Mouse (Mus musculus): ENCODE data around the gene Ascc1. TPM values are rescaled to one million over a fixed set of nuclear protein-coding genes. Genes with fewer than 3 reads are reported as not detected.
"Not testable (repeated sequence)": the region's sequence is repeated elsewhere in the genome, so short reads cannot be mapped to it uniquely, and the experiment has no call there.

The Ascc1 gene
- polyA plus RNA-seq, 2 experiments: 10.7 to 16.8 TPM

DNA sequence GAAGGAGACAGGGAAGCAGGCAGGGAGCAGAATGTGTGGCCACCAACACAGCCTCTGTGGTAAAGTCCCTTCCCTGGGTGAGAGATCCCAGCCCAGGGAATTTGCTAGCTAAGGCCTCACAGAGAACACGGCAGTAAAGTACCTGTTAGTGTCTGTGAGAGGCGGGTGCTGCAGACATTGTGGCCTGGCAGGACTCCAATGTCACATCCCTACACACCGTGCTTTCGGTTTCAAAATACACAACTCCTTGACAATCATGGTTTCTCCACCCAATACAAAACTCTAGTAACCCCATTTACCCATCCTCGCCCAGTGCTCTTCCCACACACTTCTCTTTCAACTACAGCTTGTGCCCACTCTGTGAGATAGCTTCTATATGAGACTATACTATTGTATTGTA, 136.1 kb downstream of the Ascc1 start:
- no peak for DNase-seq (ENCODE audit: low read depth in 3 of 3, low spot score in 3 of 3)
- H3K9ac ChIP-seq (replicated peaks): no peak overlapping the region
- no peaks in the 10 kb centered on the region for H3K4me1 ChIP-seq (replicated peaks; ENCODE audit: control insufficient read depth in 2 of 2, insufficient read depth in 2 of 2, low read length in 1 of 2)
- H3K27me3 ChIP-seq (ENCODE audit: control insufficient read depth, insufficient read depth, low read length): no peaks in the 10 kb centered on the region
- 67% methylated on average over 5 of the region's 5 CpGs for WGBS (ENCODE audit: insufficient replicate concordance)
- no peaks in the 10 kb centered on the region for H3K36me3 ChIP-seq (replicated peaks; ENCODE audit: control insufficient read depth, insufficient read depth, low read depth)
- H3K4me3 ChIP-seq (ENCODE audit: insufficient read depth in 1 of 2, low read depth in 2 of 2, low read length in 2 of 2): no peak overlapping the region
- H3K4me2 ChIP-seq (ENCODE audit: low read depth): no peak overlapping the region
- no peak for ATAC-seq (ENCODE audit: insufficient read depth)
- no peak overlapping the region for H3K27ac ChIP-seq
- TF ChIP-seq CTCF (IDR thresholded peaks at IDR 0.05; ENCODE audit: low read depth): no peak
- no peak for TF ChIP-seq EP300 (IDR thresholded peaks at IDR 0.05; ENCODE audit: low read depth)
- no peaks in the 10 kb centered on the region for H3K9me3 ChIP-seq (ENCODE audit: control insufficient read depth, low read length)

DNA sequence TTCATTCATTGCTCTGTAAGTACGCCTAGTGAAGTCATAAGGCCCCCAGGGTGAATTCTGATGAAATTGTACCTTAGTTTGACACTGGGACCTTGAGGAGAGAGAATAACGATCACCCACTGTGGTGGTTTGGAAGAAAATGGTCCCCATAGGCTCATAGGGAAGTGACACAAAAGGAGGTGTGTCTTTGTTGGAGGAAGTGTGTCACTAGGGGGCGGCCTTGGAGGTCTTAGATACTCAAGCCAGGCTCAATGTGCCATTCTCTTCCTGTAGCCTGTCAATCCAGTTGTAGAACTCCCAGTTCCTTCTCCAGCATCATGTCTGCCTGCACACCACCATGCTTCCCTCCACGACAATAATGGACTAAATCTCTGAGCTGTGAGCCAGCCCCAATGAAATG, 138.1 kb downstream of the Ascc1 start:
- no peak for TF ChIP-seq EP300 (IDR thresholded peaks at IDR 0.05; ENCODE audit: low read depth)
- H3K4me3 ChIP-seq (ENCODE audit: insufficient read depth in 1 of 2, low read depth in 2 of 2, low read length in 2 of 2): no peak overlapping the region

DNA sequence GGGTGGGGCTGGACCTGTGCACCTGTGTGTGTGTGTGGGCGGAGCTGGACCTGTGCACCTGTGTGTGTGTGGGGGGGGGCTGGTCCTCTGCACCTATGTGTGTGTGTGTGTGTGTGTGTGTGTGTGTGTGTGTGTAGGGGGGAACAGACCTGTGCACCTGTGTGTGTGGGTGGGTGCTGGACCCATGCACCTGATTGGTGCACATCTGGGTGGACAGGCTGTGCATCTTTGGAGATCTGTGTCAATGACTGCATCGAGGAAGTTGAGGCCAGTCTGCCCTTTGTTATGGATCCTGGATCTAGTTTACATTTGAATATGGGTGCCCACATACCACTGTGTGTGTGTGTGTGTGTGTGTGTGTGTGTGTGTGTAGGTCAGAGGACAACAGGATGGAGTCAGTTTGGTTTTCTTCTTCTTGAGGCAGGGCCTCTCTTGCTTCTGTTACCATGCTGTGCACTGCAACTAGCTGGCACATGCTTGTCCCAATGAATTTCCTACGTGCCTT, 139.1 kb downstream of the Ascc1 start:
- DNase-seq (ENCODE audit: low read depth in 3 of 3, low spot score in 3 of 3) (no peak), ATAC-seq (ENCODE audit: insufficient read depth) (no peak)
- no peak for TF ChIP-seq EP300 (IDR thresholded peaks at IDR 0.05; ENCODE audit: low read depth)
- no peak overlapping the region for H3K27ac ChIP-seq
- H3K27me3 ChIP-seq (ENCODE audit: control insufficient read depth, insufficient read depth, low read length): no peaks in the 10 kb centered on the region
- 70% methylated on average over 3 of the region's 3 CpGs for WGBS (ENCODE audit: insufficient replicate concordance)
- no peaks in the 10 kb centered on the region for H3K9me3 ChIP-seq (ENCODE audit: control insufficient read depth, low read length)
- H3K4me3 ChIP-seq (ENCODE audit: insufficient read depth in 1 of 2, low read depth in 2 of 2, low read length in 2 of 2): no peak overlapping the region
- H3K36me3 ChIP-seq (replicated peaks; ENCODE audit: control insufficient read depth, insufficient read depth, low read depth): no peaks in the 10 kb centered on the region
- H3K9ac ChIP-seq (replicated peaks): no peak overlapping the region
- no peaks in the 10 kb centered on the region for H3K4me1 ChIP-seq (replicated peaks; ENCODE audit: control insufficient read depth in 2 of 2, insufficient read depth in 2 of 2, low read length in 1 of 2)
- H3K4me2 ChIP-seq (ENCODE audit: low read depth): no peak overlapping the region

More for the DNA sequence above, 138.1 kb downstream of the Ascc1 start:
- H3K4me1 ChIP-seq (replicated peaks; ENCODE audit: control insufficient read depth in 2 of 2, insufficient read depth in 2 of 2, low read length in 1 of 2): no peaks in the 10 kb centered on the region
- H3K36me3 ChIP-seq (replicated peaks; ENCODE audit: control insufficient read depth, insufficient read depth, low read depth): no peaks in the 10 kb centered on the region
- no peak overlapping the region for H3K4me2 ChIP-seq (ENCODE audit: low read depth)
- H3K9me3 ChIP-seq (ENCODE audit: control insufficient read depth, low read length): no peaks in the 10 kb centered on the region
- WGBS (ENCODE audit: insufficient replicate concordance): 69% methylated on average over 4 of the region's 4 CpGs
- H3K9ac ChIP-seq (replicated peaks): no peak overlapping the region
- ATAC-seq (ENCODE audit: insufficient read depth) (no peak), DNase-seq (ENCODE audit: low read depth in 3 of 3, low spot score in 3 of 3) (no peak)
- no peaks in the 10 kb centered on the region for H3K27me3 ChIP-seq (ENCODE audit: control insufficient read depth, insufficient read depth, low read length)
- no peak overlapping the region for H3K27ac ChIP-seq

DNA sequence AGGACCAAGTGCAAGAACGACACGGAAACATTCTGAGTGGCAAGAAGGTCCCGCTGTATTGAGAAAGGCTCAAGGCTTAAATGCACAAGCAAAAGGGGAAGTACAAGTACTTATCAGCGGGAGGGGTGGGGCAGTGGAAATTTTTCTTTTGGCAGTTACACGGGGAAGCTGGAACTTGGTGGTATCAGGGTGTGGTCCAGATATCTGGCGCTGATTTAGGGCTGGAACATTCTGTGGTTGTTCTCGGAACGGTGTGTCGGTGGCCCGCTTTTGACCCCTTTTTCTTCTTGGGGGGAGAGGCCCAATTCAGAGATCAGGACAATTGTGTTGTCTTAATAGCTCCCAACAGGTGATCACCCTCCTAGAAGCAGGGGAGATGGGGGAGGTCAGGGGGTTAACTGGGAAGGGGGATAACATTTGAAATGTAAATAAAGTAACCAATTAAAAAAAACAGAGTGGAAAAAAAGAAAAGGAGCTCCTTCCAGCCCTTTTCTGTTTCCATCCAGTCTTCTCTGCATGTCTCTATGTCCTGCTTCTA, 145.0 kb downstream of the Ascc1 start:
- not testable (repeated sequence) for H3K4me3 ChIP-seq (ENCODE audit: insufficient read depth in 1 of 2, low read depth in 2 of 2, low read length in 2 of 2); ATAC-seq (ENCODE audit: insufficient read depth); H3K27me3 ChIP-seq (ENCODE audit: control insufficient read depth, insufficient read depth, low read length); H3K4me1 ChIP-seq (replicated peaks; ENCODE audit: control insufficient read depth in 2 of 2, insufficient read depth in 2 of 2, low read length in 1 of 2); H3K36me3 ChIP-seq (replicated peaks; ENCODE audit: control insufficient read depth, insufficient read depth, low read depth); H3K9ac ChIP-seq (replicated peaks); H3K9me3 ChIP-seq (ENCODE audit: control insufficient read depth, low read length); DNase-seq (ENCODE audit: low read depth in 3 of 3, low spot score in 3 of 3); H3K27ac ChIP-seq; H3K4me2 ChIP-seq (ENCODE audit: low read depth)
- 59% methylated on average over 10 of the region's 10 CpGs for WGBS (ENCODE audit: insufficient replicate concordance)

DNA sequence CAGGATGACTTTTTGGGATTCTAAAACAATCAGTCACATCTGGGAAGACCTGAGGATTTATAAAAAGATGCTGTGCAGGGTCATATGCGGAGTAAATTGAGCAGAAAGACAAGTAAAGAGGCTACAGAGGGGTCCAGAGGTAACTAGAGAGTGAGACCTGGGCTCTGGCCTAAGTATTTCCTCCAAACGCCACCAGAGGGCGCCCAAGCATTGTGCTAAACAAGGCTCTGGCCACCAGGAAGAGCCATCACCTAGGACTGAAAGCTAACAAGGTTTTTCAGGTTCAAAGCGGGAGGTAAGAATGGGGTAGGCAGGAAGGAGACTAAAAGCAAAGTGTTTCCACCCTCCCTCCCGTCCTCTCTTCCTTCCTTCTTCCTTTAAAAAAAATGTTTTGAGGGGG, 145.5 kb downstream of the Ascc1 start:
- no peaks in the 10 kb centered on the region; a peak in 1 of 4 replicates for H3K4me1 ChIP-seq (replicated peaks; ENCODE audit: control insufficient read depth in 2 of 2, insufficient read depth in 2 of 2, low read length in 1 of 2)
- no peaks in the 10 kb centered on the region for H3K9me3 ChIP-seq (ENCODE audit: control insufficient read depth, low read length)
- ATAC-seq (ENCODE audit: insufficient read depth) (no peak), DNase-seq (ENCODE audit: low read depth in 3 of 3, low spot score in 3 of 3) (peak; percentile 37 to 51 (median 43))
- H3K4me2 ChIP-seq (ENCODE audit: low read depth): no peak overlapping the region
- no peaks in the 10 kb centered on the region for H3K36me3 ChIP-seq (replicated peaks; ENCODE audit: control insufficient read depth, insufficient read depth, low read depth)
- 3% methylated on average over 5 of the region's 5 CpGs for WGBS (ENCODE audit: insufficient replicate concordance)
- no peak overlapping the region for H3K9ac ChIP-seq (replicated peaks)
- no peak for TF ChIP-seq EP300 (IDR thresholded peaks at IDR 0.05; ENCODE audit: low read depth)
- TF ChIP-seq CTCF (IDR thresholded peaks at IDR 0.05; ENCODE audit: low read depth): peak; percentile 93
- no peak overlapping the region for H3K4me3 ChIP-seq (ENCODE audit: insufficient read depth in 1 of 2, low read depth in 2 of 2, low read length in 2 of 2)
- no peak overlapping the region for H3K27ac ChIP-seq
- H3K27me3 ChIP-seq (ENCODE audit: control insufficient read depth, insufficient read depth, low read length): no peaks in the 10 kb centered on the region

Small RNAs within 50 kb of the gene (microRNA-seq; reads per million reads assigned to microRNA genes)
- not detected for gene Mir6906

Other genes with a start within 250 kb of the Ascc1 start
- gene Dnajb12, start 123.2 kb upstream of the Ascc1 start, polyA plus RNA-seq (2012; rRNA removed): 9.5 and 12.4 TPM in 2 replicates
- gene Dnajb12, start 123.2 kb upstream of the Ascc1 start, polyA plus RNA-seq (2014; fragmentation: Nextera tagmentation; extraction: Ambion mirVana): 12.0 and 15.6 TPM in 2 replicates
- gene Ddit4, start 51.0 kb upstream of the Ascc1 start, polyA plus RNA-seq (2012; rRNA removed): 2.5 and 3.3 TPM in 2 replicates
- 0.20 and 0.39 TPM in 2 replicates for gene Ddit4, start 51.0 kb upstream of the Ascc1 start, polyA plus RNA-seq (2014; fragmentation: Nextera tagmentation; extraction: Ambion mirVana)
- gene Anapc16, start 330 bp downstream of the Ascc1 start, polyA plus RNA-seq (2012; rRNA removed): 26.6 and 29.9 TPM in 2 replicates
- gene Anapc16, start 330 bp downstream of the Ascc1 start, polyA plus RNA-seq (2014; fragmentation: Nextera tagmentation; extraction: Ambion mirVana): 38.9 and 39.7 TPM in 2 replicates
- gene Spock2, start 103.4 kb downstream of the Ascc1 start, polyA plus RNA-seq (2012; rRNA removed): 0.04 and 0.12 TPM in 2 replicates
- 0.04 and 0.06 TPM in 2 replicates for gene Spock2, start 103.4 kb downstream of the Ascc1 start, polyA plus RNA-seq (2014; fragmentation: Nextera tagmentation; extraction: Ambion mirVana)
- gene Chst3, start 216.5 kb downstream of the Ascc1 start, polyA plus RNA-seq (2012; rRNA removed): 0.11 and 0.13 TPM in 2 replicates
- 0.09 TPM in 2 replicates for gene Chst3, start 216.5 kb downstream of the Ascc1 start, polyA plus RNA-seq (2014; fragmentation: Nextera tagmentation; extraction: Ambion mirVana)

Measured in liver, embryonic 14.5 days (tissue).